ENCODE assay signal across 21 mouse cellular contexts in genomic region chr6:72918510-72919033, GRCm38 (mm10). TPM values are rescaled to one million over a fixed set of nuclear protein-coding genes. Genes with fewer than 3 reads are reported as not detected.
DNase-seq lines count a peak whose midpoint lies in the region; ATAC-seq and TF ChIP-seq lines count a peak whose summit lies in the region.
"Had no signal": no experiment of that assay in that cellular context is flagged by ENCODE, and none has a peak within 500 bp of the region (broad histone marks: within the 10 kb centered on the region; RNA-seq: fewer than 3 reads in every experiment).

No protein-coding gene starts in this region.

- ATAC-seq in CD4-positive, CD25-positive, alpha-beta regulatory T cell, adult 4 months, result peak; percentile 34
- ATAC-seq: activated CD4-positive, CD25-positive, alpha-beta regulatory T cell, adult 4 months; forebrain, embryonic 13.5 days; forebrain, embryonic 15.5 days; forebrain, postnatal 0 days had no signal

- peak overlapping the region; percentile 20; the same call in 1 of the 2 replicates for H3K4me3 ChIP-seq in E14TG2a.4 (replicated peaks; ENCODE audit: low read length)
- H3K4me3 ChIP-seq: embryonic facial prominence, embryonic 10.5 days; embryonic facial prominence, embryonic 12.5 days; forebrain, embryonic 13.5 days; forebrain, embryonic 15.5 days had no signal

- H3K4me1 ChIP-seq in E14TG2a.4 (replicated peaks; ENCODE audit: low read depth, low read length), result peaks cover 83% of the 10 kb centered on the region
- H3K4me1 ChIP-seq: embryonic facial prominence, embryonic 12.5 days; forebrain, embryonic 13.5 days; forebrain, embryonic 15.5 days had no signal

- peak; percentile 46 for DNase-seq in ES-CJ7 (ENCODE audit: low read depth, low spot score)
- no peak for DNase-seq in layer of hippocampus, postnatal 10 days (ENCODE audit: low spot score in 2 of 2)
- DNase-seq in cerebellum, postnatal 4 days (ENCODE audit: low spot score in 2 of 2), result no peak
- DNase-seq in cerebellum, adult 9-10 months, result no peak
- DNase-seq: adrenal gland, adult 8-10 months; adrenal gland, postnatal 14 days; adrenal gland, postnatal 36 days; B cell, adult 2 months; cerebellum, adult 11-12 months; cerebellum, adult 2 months; cerebellum, adult 9-11 months; cerebellum, postnatal 14 days; cerebellum, postnatal 36 days; forebrain, postnatal 0 days had no signal

- no peaks in the 10 kb centered on the region for H3K36me3 ChIP-seq in E14TG2a.4 (ENCODE audit: insufficient read depth, low read length)
- H3K36me3 ChIP-seq: embryonic facial prominence, embryonic 10.5 days; embryonic facial prominence, embryonic 12.5 days; forebrain, embryonic 15.5 days had no signal

- TF ChIP-seq CTCF in E14TG2a.4 (conservative IDR thresholded peaks at IDR 0.05; ENCODE audit: low read length), result no peak

- no peaks in the 10 kb centered on the region for H3K27me3 ChIP-seq in E14TG2a.4 (ENCODE audit: insufficient read depth, low read length)
- H3K27me3 ChIP-seq: embryonic facial prominence, embryonic 12.5 days; forebrain, embryonic 13.5 days; forebrain, embryonic 15.5 days had no signal

- H3K9me3 ChIP-seq in E14TG2a.4 (ENCODE audit: low read length), result peaks cover 3% of the 10 kb centered on the region
- H3K9me3 ChIP-seq: embryonic facial prominence, embryonic 10.5 days; embryonic facial prominence, embryonic 12.5 days; forebrain, embryonic 13.5 days; forebrain, embryonic 15.5 days had no signal

RNA-seq across cellular contexts. Expression of gene Kcmf1, which starts 18.8 kb away (rescaled TPM):
- polyA plus RNA-seq in CD4-positive, CD25-positive, alpha-beta regulatory T cell, adult 4 months (2017; shearing (Covaris generic)), result 10 to 100 TPM in 1 of 2 experiments, 1 to 10 TPM in 1; 7.4 to 13.1 TPM
- 10 to 100 TPM; 63.3 to 65.6 TPM for total RNA-seq in layer of hippocampus, postnatal 10 days (2021)

RNA-seq across cellular contexts. Expression of gene Tmsb10, which starts 40.0 kb away (rescaled TPM):
- 1,000 to 10,000 TPM; 3,536 to 4,629 TPM for polyA plus RNA-seq in CD4-positive, CD25-positive, alpha-beta regulatory T cell, adult 4 months (2017; shearing (Covaris generic))
- total RNA-seq in layer of hippocampus, postnatal 10 days (2021), result 1,000 to 10,000 TPM; 1,683 to 1,895 TPM
